Mouse (Mus musculus) CH12.LX (cell line): ENCODE measurements around the gene Slc4a3. TPM values are rescaled to one million over a fixed set of nuclear protein-coding genes. Genes with fewer than 3 reads are reported as not detected.

Experiments used
- DNase-seq: peaks from one replicate; pipeline ENCODE4 v3.0.0-alpha.2; 2013; ENCODE audit errors: extremely low read depth
- H3K27ac ChIP-seq: 2 replicates; pipeline ENCODE4 v1.5.1; 2012; ENCODE audit warnings: low read depth, mild to moderate bottlenecking, control low read depth, moderate library complexity; ENCODE audit not compliant: insufficient read depth
- H3K27me3 ChIP-seq: replicated peaks from 2 replicates; pipeline ENCODE3; 2012; ENCODE audit warnings: inconsistent platforms
- H3K36me3 ChIP-seq, 2 experiments: replicated peaks in 1 of 2; 2 replicates each; pipeline versions ENCODE3 to v1.6.1; 2012; ENCODE audit warnings: inconsistent platforms in 1 of 2, low read length in 1 of 2, mild to moderate bottlenecking in 1 of 2, mixed read lengths in 1 of 2, moderate library complexity in 1 of 2; ENCODE audit not compliant: control insufficient read depth in 1 of 2, insufficient read depth in 1 of 2
- H3K4me1 ChIP-seq, 2 experiments: 2 replicates each; pipeline ENCODE4 v1.6.1; 2012; ENCODE audit warnings: inconsistent platforms in 1 of 2, moderate library complexity in 1 of 2; ENCODE audit not compliant: insufficient read depth in 2 of 2, control insufficient read depth in 1 of 2
- H3K4me2 ChIP-seq: 2 replicates; pipeline ENCODE4 v1.6.1; 2012; ENCODE audit warnings: low read depth, mild to moderate bottlenecking, control low read depth; ENCODE audit not compliant: poor library complexity, insufficient read depth, severe bottlenecking
- H3K4me3 ChIP-seq, 3 experiments: fragments of 150-350 bp in 1 of 3; sonication (generic) in 1 of 3; replicated peaks in 1 of 3; 2 replicates each; pipeline versions ENCODE3 to v1.5.1; 2011 to 2012; ENCODE audit warnings: low read depth in 2 of 3, low read length in 2 of 3, mild to moderate bottlenecking in 2 of 3, moderate library complexity in 2 of 3, control low read depth in 1 of 3, improper control_type of control experiment in 1 of 3, inconsistent platforms in 1 of 3, mixed read lengths in 1 of 3; ENCODE audit not compliant: poor library complexity in 1 of 3
- H3K79me2 ChIP-seq: replicated peaks from 2 replicates; pipeline ENCODE4 v1.6.1; 2012; ENCODE audit warnings: mild to moderate bottlenecking, moderate library complexity; ENCODE audit not compliant: control insufficient read depth, poor library complexity, insufficient read depth, severe bottlenecking; ENCODE audit errors: extremely low read depth
- H3K9ac ChIP-seq: 2 replicates; pipeline ENCODE4 v1.6.1; 2012; ENCODE audit warnings: low read depth, mild to moderate bottlenecking, control low read depth, moderate library complexity; ENCODE audit not compliant: insufficient read depth
- H3K9me3 ChIP-seq: replicated peaks from 2 replicates; pipeline ENCODE3; 2012; ENCODE audit warnings: low read length, inconsistent platforms, mixed read lengths
- CHD1 ChIP-seq: IDR thresholded peaks from 2 replicates; pipeline ENCODE4 v1.6.1; 2012; ENCODE audit warnings: low read depth, low read length, improper control_type of control experiment, inconsistent platforms
- E2F4 ChIP-seq: IDR thresholded peaks from 2 replicates; pipeline ENCODE4 v1.6.1; 2011; ENCODE audit warnings: low read depth, low read length, improper control_type of control experiment; ENCODE audit not compliant: insufficient replicate concordance
- ELF1 ChIP-seq: IDR thresholded peaks from 2 replicates; pipeline ENCODE4 v1.6.1; 2014; ENCODE audit warnings: low read depth, mild to moderate bottlenecking, inconsistent platforms, low read length, improper control_type of control experiment
- EP300 ChIP-seq: IDR thresholded peaks from 2 replicates; pipeline ENCODE4 v1.6.1; 2011; ENCODE audit warnings: low read length, improper control_type of control experiment
- ETS1 ChIP-seq: conservative IDR thresholded peaks from 2 replicates; pipeline ENCODE4 v1.6.1; 2012; ENCODE audit warnings: low read depth, mild to moderate bottlenecking, inconsistent platforms, low read length, improper control_type of control experiment, moderate library complexity
- GABPA ChIP-seq: IDR thresholded peaks from 2 replicates; pipeline ENCODE4 v1.6.1; 2012; ENCODE audit warnings: low read depth, low read length, improper control_type of control experiment, inconsistent platforms; ENCODE audit not compliant: insufficient replicate concordance
- HCFC1 ChIP-seq: IDR thresholded peaks from 2 replicates; pipeline ENCODE4 v1.6.1; 2012; ENCODE audit warnings: low read depth, mild to moderate bottlenecking, inconsistent platforms, low read length, improper control_type of control experiment
- JUN ChIP-seq: IDR thresholded peaks from 2 replicates; pipeline ENCODE4 v1.6.1; 2011; ENCODE audit warnings: low read depth, mild to moderate bottlenecking, low read length, improper control_type of control experiment, moderate library complexity; ENCODE audit not compliant: insufficient read depth
- KAT2A ChIP-seq: IDR thresholded peaks from 2 replicates; pipeline ENCODE4 v1.6.1; 2012; ENCODE audit warnings: low read length, improper control_type of control experiment, inconsistent platforms; ENCODE audit not compliant: insufficient replicate concordance
- MEF2A ChIP-seq: IDR thresholded peaks from 2 replicates; pipeline ENCODE4 v1.6.1; 2014; ENCODE audit warnings: low read depth, mild to moderate bottlenecking, inconsistent platforms, low read length, improper control_type of control experiment, borderline replicate concordance
- MYC ChIP-seq: IDR thresholded peaks from 2 replicates; pipeline ENCODE4 v1.6.1; 2011; ENCODE audit warnings: low read depth, mild to moderate bottlenecking, improper control_type of control experiment, low read length
- NELFE ChIP-seq: IDR thresholded peaks from 2 replicates; pipeline ENCODE4 v1.6.1; 2011; ENCODE audit warnings: low read depth, low read length, improper control_type of control experiment
- PAX5 ChIP-seq: IDR thresholded peaks from 2 replicates; pipeline ENCODE4 v1.6.1; 2012; ENCODE audit warnings: low read length, inconsistent platforms, mixed read lengths
- RCOR1 ChIP-seq: conservative IDR thresholded peaks from 2 replicates; pipeline ENCODE4 v1.6.1; 2012; ENCODE audit warnings: low read depth, mild to moderate bottlenecking, inconsistent platforms, low read length, improper control_type of control experiment
- SIN3A ChIP-seq: IDR thresholded peaks from 2 replicates; pipeline ENCODE4 v1.6.1; 2012; ENCODE audit warnings: low read length, improper control_type of control experiment, inconsistent platforms
- USF1 ChIP-seq: IDR thresholded peaks from 2 replicates; pipeline ENCODE4 v1.6.1; 2014; ENCODE audit warnings: low read depth, mild to moderate bottlenecking, inconsistent platforms, low read length, improper control_type of control experiment
- USF2 ChIP-seq: conservative IDR thresholded peaks from 2 replicates; pipeline ENCODE4 v1.6.1; 2011; ENCODE audit warnings: low read depth, low read length, improper control_type of control experiment
- ZKSCAN1 ChIP-seq: IDR thresholded peaks from 2 replicates; pipeline ENCODE4 v1.6.1; 2012; ENCODE audit warnings: low read depth, inconsistent platforms, low read length, improper control_type of control experiment, borderline replicate concordance
- dilution Hi-C: fragments of 300-500 bp; cut with MboI; formaldehyde crosslinking; loops from 2 replicates; pipeline ENCODE4 v1.14.3; 2020; ENCODE audit warnings: low sequenced_read_pairs; ENCODE audit not compliant: extremely low pct_unique_long_range_greater_than_20kb, extremely low pct_ligation_motif_present
- in situ Hi-C: fragments of 300-500 bp; cut with MboI; formaldehyde crosslinking; loops from 3 replicates; pipeline ENCODE4 v1.14.3; 2019; ENCODE audit warnings: low sequenced_read_pairs, low pct_ligation_motif_present, low pct_unique_long_range_greater_than_20kb, mixed read lengths
- polyA plus RNA-seq: library from polyadenylated mRNA; unstranded; fragments of >175 nt; gene quantifications from 2 replicates; pipeline ENCODE4 v1.2.1, GENCODE M21; 2012; ENCODE audit warnings: low read depth; ENCODE audit not compliant: insufficient read length
- total RNA-seq, 2 experiments: library from RNA; depleted of rRNA; stranded (reverse); fragments of 300-350 nt in 1 of 2; fragments of >200 nt in 1 of 2; gene quantifications; 2 replicates each; pipeline ENCODE4 v1.2.3; 2012 to 2014

The Slc4a3 gene
- total and polyA plus RNA-seq, 3 experiments: 0.03 to 0.21 TPM; not detected in 1

- Histone ChIP-seq H3K79me2 (no peaks in the 10 kb centered on the region), H3K9ac (no peak overlapping the region), H3K27ac (no peak overlapping the region), H3K36me3 (no peaks in the 10 kb centered on the region), H3K4me1 (peaks cover 0 to 6% of the 10 kb centered on the region in 2 experiments; a peak in 1 of 4 replicates), H3K4me3 (no peak overlapping the region), H3K9me3 (no peaks in the 10 kb centered on the region), H3K27me3 (peaks cover 15% of the 10 kb centered on the region), H3K4me2 (no peak overlapping the region)
- TF ChIP-seq USF1 (no peak), ZKSCAN1 (no peak), NELFE (no peak), MEF2A (no peak), EP300 (no peak), PAX5 (no peak), ETS1 (no peak), JUN (no peak), E2F4 (no peak), KAT2A (no peak), CHD1 (no peak), ELF1 (no peak), GABPA (no peak), USF2 (no peak), MYC (no peak), SIN3A (no peak)
- in situ Hi-C loops: loop anchor here (25.0 kb wide), 1 partner anchor 236 kb away; no protein-coding TSS in a partner anchor
- DNase-seq: no peak
- dilution Hi-C loops: no loop called here
Measured at GRCm38 (mm10) chr1:75573715-75574114, 27.6 kb downstream of the Slc4a3 start.

- Histone ChIP-seq H3K4me3 (no peak overlapping the region), H3K9me3 (no peaks in the 10 kb centered on the region), H3K9ac (no peak overlapping the region), H3K36me3 (no peaks in the 10 kb centered on the region), H3K79me2 (no peaks in the 10 kb centered on the region), H3K4me1 (peaks cover 0 to 6% of the 10 kb centered on the region in 2 experiments; a peak in 1 of 4 replicates), H3K27ac (no peak overlapping the region), H3K27me3 (peaks cover 18% of the 10 kb centered on the region), H3K4me2 (no peak overlapping the region)
- dilution Hi-C loops: no loop called here
- in situ Hi-C loops: loop anchor here (25.0 kb wide), 1 partner anchor 237 kb away; no protein-coding TSS in a partner anchor
- no peak for DNase-seq
- TF ChIP-seq ETS1: no peak
- TF ChIP-seq NELFE: no peak
- no peak for TF ChIP-seq RCOR1
- TF ChIP-seq HCFC1: no peak
Measured at GRCm38 (mm10) chr1:75574476-75575310, 28.6 kb downstream of the Slc4a3 start.
